Mouse (Mus musculus): ENCODE results near the gene Cbfb. TPM values are rescaled to one million over a fixed set of nuclear protein-coding genes. Genes with fewer than 3 reads are reported as not detected.

Cbfb gene
- total and polyA plus RNA-seq, 2 experiments = 2.8 to 15.7 TPM

GRCm38 (mm10) chr8:105186467-105187005 is 16.1 kb downstream of the Cbfb start:
- TF ChIP-seq CTCF (IDR thresholded peaks at IDR 0.05; ENCODE audit: low read depth, low read length) (no peak), POLR2A (IDR thresholded peaks at IDR 0.05; ENCODE audit: extremely low read depth, insufficient read depth, low read length) (no peak)
- Histone ChIP-seq H3K27me3 (ENCODE audit: control insufficient read depth, insufficient read depth, low read length) (no peaks in the 10 kb centered on the region), H3K9ac (ENCODE audit: low read depth, low read length) (no peak overlapping the region), H3K36me3 (ENCODE audit: control insufficient read depth, insufficient read depth, low read length) (peaks cover 5% of the 10 kb centered on the region), H3K27ac (replicated peaks; ENCODE audit: insufficient read depth, low read depth, low read length) (no peak overlapping the region), H3K79me2 (ENCODE audit: control insufficient read depth, insufficient read depth, low read length) (peaks cover 5% of the 10 kb centered on the region; the same call in 1 of the 2 replicates), H3K4me1 (ENCODE audit: control insufficient read depth, insufficient read depth, low read length) (no peaks in the 10 kb centered on the region), H3K4me3 (ENCODE audit: insufficient read depth, low read depth, low read length) (no peak overlapping the region)
- DNase-seq (ENCODE audit: extremely low read depth, low read depth, low spot score) = no peak
- whole genome bisulfite sequencing = 81% methylated on average over 1 of the region's 1 CpGs

- DNase-seq (ENCODE audit: extremely low read depth, low read depth, low spot score) = no peak
- no peak overlapping the region for H3K9ac ChIP-seq (ENCODE audit: low read depth, low read length)
Measured at GRCm38 (mm10) chr8:105192182-105192581, 21.7 kb downstream of the Cbfb start.

GRCm38 (mm10) chr8:105205748-105206147 is 35.3 kb downstream of the Cbfb start:
- Histone ChIP-seq H3K9ac (ENCODE audit: low read depth, low read length) (no peak overlapping the region), H3K4me1 (ENCODE audit: control insufficient read depth, insufficient read depth, low read length) (peaks cover 8% of the 10 kb centered on the region; the same call in 1 of the 2 replicates), H3K27ac (replicated peaks; ENCODE audit: insufficient read depth, low read depth, low read length) (no peak overlapping the region), H3K36me3 (ENCODE audit: control insufficient read depth, insufficient read depth, low read length) (peaks cover 14% of the 10 kb centered on the region), H3K27me3 (ENCODE audit: control insufficient read depth, insufficient read depth, low read length) (no peaks in the 10 kb centered on the region), H3K4me3 (ENCODE audit: insufficient read depth, low read depth, low read length) (no peak overlapping the region), H3K79me2 (ENCODE audit: control insufficient read depth, insufficient read depth, low read length) (no peaks in the 10 kb centered on the region)
- no peak for DNase-seq (ENCODE audit: extremely low read depth, low read depth, low spot score)
- WGBS = 94% methylated on average over 1 of the region's 1 CpGs
- TF ChIP-seq CTCF (IDR thresholded peaks at IDR 0.05; ENCODE audit: low read depth, low read length) (no peak), POLR2A (IDR thresholded peaks at IDR 0.05; ENCODE audit: extremely low read depth, insufficient read depth, low read length) (no peak)

More at GRCm38 (mm10) chr8:105192182-105192581, 21.7 kb downstream of the Cbfb start:
- TF ChIP-seq CTCF (IDR thresholded peaks at IDR 0.05; ENCODE audit: low read depth, low read length) = no peak
- TF ChIP-seq POLR2A (IDR thresholded peaks at IDR 0.05; ENCODE audit: extremely low read depth, insufficient read depth, low read length) = no peak
- H3K4me3 ChIP-seq (ENCODE audit: insufficient read depth, low read depth, low read length) = no peak overlapping the region
- no peak overlapping the region for H3K27ac ChIP-seq (replicated peaks; ENCODE audit: insufficient read depth, low read depth, low read length)
- H3K27me3 ChIP-seq (ENCODE audit: control insufficient read depth, insufficient read depth, low read length) = no peaks in the 10 kb centered on the region
- H3K36me3 ChIP-seq (ENCODE audit: control insufficient read depth, insufficient read depth, low read length) = peaks cover 28% of the 10 kb centered on the region
- H3K4me1 ChIP-seq (ENCODE audit: control insufficient read depth, insufficient read depth, low read length) = no peaks in the 10 kb centered on the region
- 96% methylated on average over 5 of the region's 5 CpGs for WGBS
- peaks cover 2% of the 10 kb centered on the region for H3K79me2 ChIP-seq (ENCODE audit: control insufficient read depth, insufficient read depth, low read length)

- Histone ChIP-seq H3K9ac (ENCODE audit: low read depth, low read length) (no peak overlapping the region), H3K27ac (replicated peaks; ENCODE audit: insufficient read depth, low read depth, low read length) (no peak overlapping the region), H3K4me1 (ENCODE audit: control insufficient read depth, insufficient read depth, low read length) (peaks cover 8% of the 10 kb centered on the region; the same call in 1 of the 2 replicates), H3K36me3 (ENCODE audit: control insufficient read depth, insufficient read depth, low read length) (peaks cover 12% of the 10 kb centered on the region), H3K79me2 (ENCODE audit: control insufficient read depth, insufficient read depth, low read length) (no peaks in the 10 kb centered on the region), H3K27me3 (ENCODE audit: control insufficient read depth, insufficient read depth, low read length) (no peaks in the 10 kb centered on the region), H3K4me3 (ENCODE audit: insufficient read depth, low read depth, low read length) (no peak overlapping the region)
- WGBS = 31% methylated on average over 7 of the region's 7 CpGs
- DNase-seq (ENCODE audit: extremely low read depth, low read depth, low spot score) = no peak
- no peak for TF ChIP-seq POLR2A (IDR thresholded peaks at IDR 0.05; ENCODE audit: extremely low read depth, insufficient read depth, low read length)
- TF ChIP-seq CTCF (IDR thresholded peaks at IDR 0.05; ENCODE audit: low read depth, low read length) = no peak
Measured at GRCm38 (mm10) chr8:105206766-105207275, 36.3 kb downstream of the Cbfb start.

GRCm38 (mm10) chr8:105207675-105208273 is 37.3 kb downstream of the Cbfb start:
- no peak overlapping the region for H3K4me3 ChIP-seq (ENCODE audit: insufficient read depth, low read depth, low read length)
- 92% methylated on average over 2 of the region's 2 CpGs for WGBS
- TF ChIP-seq POLR2A (IDR thresholded peaks at IDR 0.05; ENCODE audit: extremely low read depth, insufficient read depth, low read length) = no peak
- TF ChIP-seq CTCF (IDR thresholded peaks at IDR 0.05; ENCODE audit: low read depth, low read length) = no peak

More at GRCm38 (mm10) chr8:105207675-105208273, 37.3 kb downstream of the Cbfb start:
- Histone ChIP-seq H3K79me2 (ENCODE audit: control insufficient read depth, insufficient read depth, low read length) (no peaks in the 10 kb centered on the region; the same call in 1 of the 2 replicates), H3K36me3 (ENCODE audit: control insufficient read depth, insufficient read depth, low read length) (peaks cover 8% of the 10 kb centered on the region), H3K4me1 (ENCODE audit: control insufficient read depth, insufficient read depth, low read length) (peaks cover 8% of the 10 kb centered on the region; the same call in 1 of the 2 replicates), H3K9ac (ENCODE audit: low read depth, low read length) (no peak overlapping the region), H3K27ac (replicated peaks; ENCODE audit: insufficient read depth, low read depth, low read length) (no peak overlapping the region), H3K27me3 (ENCODE audit: control insufficient read depth, insufficient read depth, low read length) (no peaks in the 10 kb centered on the region)
- DNase-seq (ENCODE audit: extremely low read depth, low read depth, low spot score) = no peak

Data from liver, adult 2 months (tissue).